In genomic region chr11:121099762-121100161, GRCm38 (mm10) we compare ENCODE assay signal across 34 mouse cellular contexts. TPM values are rescaled to one million over a fixed set of nuclear protein-coding genes. Genes with fewer than 3 reads are reported as not detected.
DNase-seq lines count a peak whose midpoint lies in the region; ATAC-seq and TF ChIP-seq lines count a peak whose summit lies in the region.
"Had no signal": no experiment of that assay in that cellular context is flagged by ENCODE, and none has a peak within 500 bp of the region (broad histone marks: within the 10 kb centered on the region; RNA-seq: fewer than 3 reads in every experiment).

No protein-coding gene starts in this region.

- no peak for DNase-seq in heart, adult 9 months (ENCODE audit: low spot score in 2 of 2)
- DNase-seq in kidney, adult 11 months, result peak; percentile 46
- DNase-seq in kidney, postnatal 36 days, result peak; percentile 49 to 55
- no peak for DNase-seq in left cerebral cortex, postnatal 4 days
- no peak for DNase-seq in spleen, adult 12 weeks (ENCODE audit: low spot score)
- DNase-seq in heart, adult 2 months, result no peak
- DNase-seq: adrenal gland, postnatal 25 days; cerebellum, adult 8-10 months; gastrocnemius, postnatal 10 days; layer of hippocampus, postnatal 36 days; lung, postnatal 4 days; spleen, adult 18-20 months; thymus, postnatal 36 days had no signal

- no peaks in the 10 kb centered on the region for H3K79me2 ChIP-seq in heart, adult 2 months (replicated peaks; ENCODE audit: control insufficient read depth, insufficient read depth, low read length)

- no peaks in the 10 kb centered on the region for H3K27me3 ChIP-seq in heart, embryonic 15.5 days
- H3K27me3 ChIP-seq in kidney, embryonic 14.5 days (ENCODE audit: control insufficient read depth, insufficient read depth, low read length), result no peaks in the 10 kb centered on the region
- H3K27me3 ChIP-seq in heart, adult 2 months (ENCODE audit: control insufficient read depth, insufficient read depth, low read length), result no peaks in the 10 kb centered on the region
- H3K27me3 ChIP-seq: forebrain, embryonic 15.5 days; lung, embryonic 15.5 days; midbrain, embryonic 12.5 days had no signal

- no peaks in the 10 kb centered on the region for H3K36me3 ChIP-seq in heart, embryonic 15.5 days
- no peaks in the 10 kb centered on the region for H3K36me3 ChIP-seq in kidney, embryonic 14.5 days (ENCODE audit: control insufficient read depth, insufficient read depth, low read length)
- H3K36me3 ChIP-seq in heart, adult 2 months (ENCODE audit: control insufficient read depth, insufficient read depth, low read length), result no peaks in the 10 kb centered on the region
- H3K36me3 ChIP-seq: embryonic facial prominence, embryonic 10.5 days; forebrain, embryonic 15.5 days; heart, embryonic 13.5 days; lung, embryonic 15.5 days; midbrain, embryonic 12.5 days had no signal

- TF ChIP-seq EP300 in heart, adult 2 months (IDR thresholded peaks at IDR 0.05; ENCODE audit: insufficient read depth, low read depth, low read length), result no peak

- no peak overlapping the region for H3K4me2 ChIP-seq in heart, embryonic 15.5 days
- H3K4me2 ChIP-seq in kidney, embryonic 14.5 days (replicated peaks; ENCODE audit: low read depth, low read length), result no peak overlapping the region
- H3K4me2 ChIP-seq: forebrain, embryonic 15.5 days; heart, embryonic 13.5 days; hindbrain, embryonic 14.5 days; lung, embryonic 15.5 days; midbrain, embryonic 12.5 days had no signal

- TF ChIP-seq POLR2A in heart, adult 2 months (IDR thresholded peaks at IDR 0.05; ENCODE audit: insufficient read depth, low read depth, low read length), result no peak

- TF ChIP-seq CTCF in heart, adult 2 months (IDR thresholded peaks at IDR 0.05), result no peak

- WGBS in heart, embryonic 15.5 days, result 46% methylated on average over 7 of the region's 7 CpGs
- WGBS in kidney, embryonic 14.5 days, result 55% methylated on average over 7 of the region's 7 CpGs
- 54% methylated on average over 7 of the region's 7 CpGs for WGBS in heart, adult 2 months

- ATAC-seq in heart, embryonic 15.5 days (replicated peaks; ENCODE audit: insufficient number of reproducible peaks, insufficient read depth, low FRiP score, low read depth), result peak; percentile 39; the same call in 1 of the 2 replicates
- peak; percentile 32; the same call in 1 of the 2 replicates for ATAC-seq in kidney, embryonic 14.5 days (ENCODE audit: low FRiP score, low TSS enrichment)
- ATAC-seq: forebrain, embryonic 15.5 days had no signal

- peaks cover 4% of the 10 kb centered on the region for H3K4me1 ChIP-seq in heart, embryonic 15.5 days (replicated peaks)
- H3K4me1 ChIP-seq in kidney, embryonic 14.5 days (ENCODE audit: control insufficient read depth, insufficient read depth, low read length), result peaks cover 10% of the 10 kb centered on the region
- H3K4me1 ChIP-seq in heart, adult 2 months (ENCODE audit: control insufficient read depth, insufficient read depth, low read length), result no peaks in the 10 kb centered on the region
- H3K4me1 ChIP-seq: forebrain, embryonic 15.5 days; midbrain, embryonic 12.5 days had no signal

- no peak overlapping the region for H3K4me3 ChIP-seq in heart, embryonic 15.5 days
- H3K4me3 ChIP-seq in kidney, embryonic 14.5 days (ENCODE audit: low read length), result no peak overlapping the region
- no peak overlapping the region for H3K4me3 ChIP-seq in heart, adult 2 months
- H3K4me3 ChIP-seq: embryonic facial prominence, embryonic 10.5 days; forebrain, embryonic 15.5 days; heart, embryonic 13.5 days; layer of hippocampus, adult 2 months; lung, embryonic 15.5 days; midbrain, embryonic 12.5 days had no signal

- intact Hi-C loops in left cerebral cortex, postnatal 4 days (cut with DNase I), result no loop called here
- intact Hi-C loops in heart, adult 2 months (cut with DNase I), result no loop called here

- H3K27ac ChIP-seq in heart, embryonic 15.5 days, result no peak overlapping the region
- no peak overlapping the region for H3K27ac ChIP-seq in kidney, embryonic 14.5 days (ENCODE audit: low read depth, low read length)
- H3K27ac ChIP-seq in heart, adult 2 months, result no peak overlapping the region
- H3K27ac ChIP-seq: embryonic facial prominence, embryonic 10.5 days; forebrain, embryonic 15.5 days; heart, embryonic 13.5 days; hindbrain, embryonic 14.5 days; layer of hippocampus, adult 2 months; liver, embryonic 14.5 days; lung, embryonic 15.5 days; midbrain, embryonic 12.5 days had no signal

- H3K9ac ChIP-seq in heart, embryonic 15.5 days, result no peak overlapping the region
- no peak overlapping the region for H3K9ac ChIP-seq in kidney, embryonic 14.5 days (ENCODE audit: low read depth, low read length)
- no peak overlapping the region for H3K9ac ChIP-seq in heart, adult 2 months (ENCODE audit: low read depth, low read length)
- H3K9ac ChIP-seq: forebrain, embryonic 15.5 days; heart, embryonic 13.5 days; hindbrain, embryonic 14.5 days; liver, embryonic 14.5 days; lung, embryonic 15.5 days; midbrain, embryonic 12.5 days had no signal

- no peaks in the 10 kb centered on the region for H3K9me3 ChIP-seq in heart, embryonic 15.5 days (replicated peaks)
- no peaks in the 10 kb centered on the region for H3K9me3 ChIP-seq in kidney, embryonic 14.5 days (ENCODE audit: control insufficient read depth, low read length)
- H3K9me3 ChIP-seq: embryonic facial prominence, embryonic 10.5 days; forebrain, embryonic 15.5 days; heart, embryonic 13.5 days; lung, embryonic 15.5 days; midbrain, embryonic 12.5 days had no signal

RNA-seq across cellular contexts. Expression of gene Tex19.2, which starts 18.7 kb away (rescaled TPM):
- not detected in 2 replicates for polyA plus RNA-seq in heart, embryonic 15.5 days (2015; fragmentation: Nextera tagmentation; extraction: Ambion mirVana)
- not detected in 2 replicates for polyA plus RNA-seq in kidney, embryonic 14.5 days (2014; fragmentation: Nextera tagmentation; extraction: Ambion mirVana)
- total RNA-seq in left cerebral cortex, postnatal 4 days (2021), result not detected
- total RNA-seq in heart, adult 2 months (2021), result not detected
- polyA plus RNA-seq in heart, adult 2 months (2012; rRNA removed), result not detected in 2 replicates
- total RNA-seq: adrenal gland, postnatal 25 days; common myeloid progenitor, adult 5-6 weeks; gastrocnemius, postnatal 10 days; granulocyte monocyte progenitor cell, adult 5-6 weeks; heart, postnatal 25 days; layer of hippocampus, adult 2 months; layer of hippocampus, postnatal 36 days; left cerebral cortex, postnatal 10 days; monocyte, adult 5-6 weeks; neutrophil, adult 5-6 weeks had no signal
- polyA plus RNA-seq: brain, embryonic 14.5 days; CD4-positive, CD25-positive, alpha-beta regulatory T cell, adult 4 months; embryonic facial prominence, embryonic 10.5 days; forebrain, embryonic 15.5 days; heart, embryonic 13.5 days; hindbrain, embryonic 14.5 days; inflammation-experienced regulatory T-cells, adult 6 months; lung, embryonic 15.5 days; midbrain, embryonic 12.5 days had no signal

RNA-seq across cellular contexts. Expression of gene Sectm1a, which starts 18.7 kb away (rescaled TPM):
- polyA plus RNA-seq in heart, embryonic 15.5 days (2015; fragmentation: Nextera tagmentation; extraction: Ambion mirVana), result 0.30 TPM in 1 of 2 replicates, not detected in the other
- 0.22 and 0.26 TPM in 2 replicates for polyA plus RNA-seq in kidney, embryonic 14.5 days (2014; fragmentation: Nextera tagmentation; extraction: Ambion mirVana)
- under 1 TPM in 1 of 2 experiments, not detected in 1; 0.30 TPM for total RNA-seq in left cerebral cortex, postnatal 4 days (2021)
- total RNA-seq in heart, adult 2 months (2021), result not detected
- polyA plus RNA-seq in heart, adult 2 months (2012; rRNA removed), result not detected in 2 replicates
- total RNA-seq: adrenal gland, postnatal 25 days; common myeloid progenitor, adult 5-6 weeks; granulocyte monocyte progenitor cell, adult 5-6 weeks; heart, postnatal 25 days; layer of hippocampus, adult 2 months; layer of hippocampus, postnatal 36 days; left cerebral cortex, postnatal 10 days; monocyte, adult 5-6 weeks; neutrophil, adult 5-6 weeks had no signal
- polyA plus RNA-seq: brain, embryonic 14.5 days; CD4-positive, CD25-positive, alpha-beta regulatory T cell, adult 4 months; embryonic facial prominence, embryonic 10.5 days; forebrain, embryonic 15.5 days; heart, embryonic 13.5 days; hindbrain, embryonic 14.5 days; inflammation-experienced regulatory T-cells, adult 6 months; midbrain, embryonic 12.5 days had no signal

RNA-seq across cellular contexts. Expression of gene Sectm1b, which starts 36.4 kb away (rescaled TPM):
- polyA plus RNA-seq in heart, embryonic 15.5 days (2015; fragmentation: Nextera tagmentation; extraction: Ambion mirVana), result not detected in 2 replicates
- polyA plus RNA-seq in kidney, embryonic 14.5 days (2014; fragmentation: Nextera tagmentation; extraction: Ambion mirVana), result not detected in 2 replicates
- total RNA-seq in left cerebral cortex, postnatal 4 days (2021), result not detected
- total RNA-seq in heart, adult 2 months (2021), result not detected
- polyA plus RNA-seq in heart, adult 2 months (2012; rRNA removed), result not detected in 2 replicates
- total RNA-seq: adrenal gland, postnatal 25 days; common myeloid progenitor, adult 5-6 weeks; gastrocnemius, postnatal 10 days; granulocyte monocyte progenitor cell, adult 5-6 weeks; heart, postnatal 25 days; layer of hippocampus, adult 2 months; layer of hippocampus, postnatal 36 days; left cerebral cortex, postnatal 10 days; monocyte, adult 5-6 weeks; neutrophil, adult 5-6 weeks had no signal
- polyA plus RNA-seq: brain, embryonic 14.5 days; CD4-positive, CD25-positive, alpha-beta regulatory T cell, adult 4 months; embryonic facial prominence, embryonic 10.5 days; forebrain, embryonic 15.5 days; heart, embryonic 13.5 days; hindbrain, embryonic 14.5 days; inflammation-experienced regulatory T-cells, adult 6 months; limb, embryonic 14.5 days; lung, embryonic 15.5 days; midbrain, embryonic 12.5 days; testis, adult 2 months had no signal

RNA-seq across cellular contexts. Expression of gene Tex19.1, which starts 46.2 kb away (rescaled TPM):
- polyA plus RNA-seq in heart, embryonic 15.5 days (2015; fragmentation: Nextera tagmentation; extraction: Ambion mirVana), result 0.10 TPM in 1 of 2 replicates, not detected in the other
- polyA plus RNA-seq in kidney, embryonic 14.5 days (2014; fragmentation: Nextera tagmentation; extraction: Ambion mirVana), result not detected in 2 replicates
- total RNA-seq in left cerebral cortex, postnatal 4 days (2021), result not detected
- total RNA-seq in heart, adult 2 months (2021), result not detected
- not detected in 2 replicates for polyA plus RNA-seq in heart, adult 2 months (2012; rRNA removed)
- total RNA-seq: adrenal gland, postnatal 25 days; common myeloid progenitor, adult 5-6 weeks; granulocyte monocyte progenitor cell, adult 5-6 weeks; heart, postnatal 25 days; layer of hippocampus, adult 2 months; layer of hippocampus, postnatal 36 days; left cerebral cortex, postnatal 10 days; monocyte, adult 5-6 weeks; neutrophil, adult 5-6 weeks had no signal
- polyA plus RNA-seq: brain, embryonic 14.5 days; embryonic facial prominence, embryonic 10.5 days; forebrain, embryonic 15.5 days; heart, embryonic 13.5 days; hindbrain, embryonic 14.5 days; inflammation-experienced regulatory T-cells, adult 6 months; lung, embryonic 15.5 days; midbrain, embryonic 12.5 days had no signal

Comparison
In these comparisons a context has a peak if more than half of its experiments do, and no peak if none do; other contexts are left out.
1. DNase-seq: peak in kidney, adult 11 months (single experiment) and kidney, postnatal 36 days (2 of 2); none in heart, adult 9 months (0 of 2), left cerebral cortex, postnatal 4 days (single experiment), spleen, adult 12 weeks (single experiment) and heart, adult 2 months (0 of 2).